Mouse (Mus musculus) lung, embryonic 16.5 days (tissue): Measurements from ENCODE around the gene Tspan1. TPM values are rescaled to one million over a fixed set of nuclear protein-coding genes. Genes with fewer than 3 reads are reported as not detected.

ENCODE experiments used
- ATAC-seq: fragments of 200-750 bp; cut with Nextera tagmentation; 2 replicates; pipeline ENCODE4 v1.8.0; 2017; ENCODE audit warnings: low read depth, mild to moderate bottlenecking, moderate library complexity
- H3K27ac ChIP-seq: fragments of 300-500 bp; sonication (generic); 2 replicates; pipeline ENCODE4 v1.5.1; 2014; ENCODE audit warnings: mild to moderate bottlenecking, control low read depth, low read length
- H3K27me3 ChIP-seq: fragments of 300-500 bp; sonication (generic); 2 replicates; pipeline ENCODE4 v1.6.1; 2014; ENCODE audit warnings: low read depth, low read length, mixed read lengths; ENCODE audit not compliant: control insufficient read depth, insufficient read depth
- H3K36me3 ChIP-seq: fragments of 300-500 bp; sonication (generic); 2 replicates; pipeline ENCODE4 v1.6.1; 2014; ENCODE audit warnings: low read length; ENCODE audit not compliant: control insufficient read depth, insufficient read depth
- H3K4me1 ChIP-seq: fragments of 300-500 bp; sonication (generic); replicated peaks from 2 replicates; pipeline ENCODE4 v1.6.1; 2014; ENCODE audit warnings: low read length, mixed read lengths; ENCODE audit not compliant: control insufficient read depth, insufficient read depth
- H3K4me2 ChIP-seq: fragments of 300-500 bp; sonication (generic); 2 replicates; pipeline ENCODE4 v1.6.1; 2014; ENCODE audit warnings: low read depth, low read length, control low read depth
- H3K4me3 ChIP-seq: fragments of 300-500 bp; sonication (generic); 2 replicates; pipeline ENCODE4 v1.5.1; 2014; ENCODE audit warnings: mild to moderate bottlenecking, low read length, control low read depth
- H3K9ac ChIP-seq: fragments of 300-500 bp; sonication (generic); 2 replicates; pipeline ENCODE4 v1.6.1; 2014; ENCODE audit warnings: low read length, control low read depth
- H3K9me3 ChIP-seq: fragments of 300-500 bp; sonication (generic); 2 replicates; pipeline ENCODE4 v1.6.1; 2016; ENCODE audit warnings: low read length; ENCODE audit not compliant: control insufficient read depth
- WGBS: fragments of 180-500 bp; shearing (Covaris S2); extraction: QIAGEN DNeasy Blood & Tissue Kit; methylation state at CpG from one replicate; pipeline ENCODE4 v1.1.7; 2014; 5-methylcytosine and 5-hydroxymethylcytosine counted together
- polyA plus RNA-seq: library from polyadenylated mRNA; unstranded; fragments of >200 nt; fragmentation: Nextera tagmentation; extraction: Ambion mirVana; gene quantifications from 2 replicates; pipeline ENCODE4 v1.2.1, GENCODE M21; 2015

The Tspan1 gene
- polyA plus RNA-seq, 1 experiment from 2014 or later: 22.6 TPM

GRCm38 (mm10) chr4:116173072-116173471 lies 5.7 kb upstream of the Tspan1 start, which contains the start of the genes 1700042G07Rik and Gm49337:
Gene 1700042G07Rik (plus strand): TSS chr4:116173372.
Gene Gm49337 (plus strand): TSS chr4:116173384.
- no peak within 1 kb of the TSS for H3K9ac ChIP-seq
- no peak within 1 kb of the TSS for H3K27ac ChIP-seq
- H3K36me3 ChIP-seq: no peaks in the 10 kb centered on the region
- no peak within 1 kb of the TSS for H3K4me3 ChIP-seq
- no peak for ATAC-seq
- no peaks in the 10 kb centered on the region for H3K9me3 ChIP-seq
- peaks cover 33% of the 10 kb centered on the region for H3K4me1 ChIP-seq
- H3K27me3 ChIP-seq: no peaks in the 10 kb centered on the region
- 81% methylated on average over 6 of the region's 6 CpGs for WGBS
- H3K4me2 ChIP-seq: no peak within 1 kb of the TSS

- Histone ChIP-seq H3K9ac (no peak overlapping the region), H3K4me1 (peaks cover 16% of the 10 kb centered on the region), H3K4me3 (no peak overlapping the region), H3K36me3 (no peaks in the 10 kb centered on the region), H3K4me2 (no peak overlapping the region), H3K27me3 (no peaks in the 10 kb centered on the region), H3K9me3 (no peaks in the 10 kb centered on the region), H3K27ac (no peak overlapping the region)
- 61% methylated on average over 3 of the region's 3 CpGs for WGBS
- no peak for ATAC-seq
Measured at GRCm38 (mm10) chr4:116169353-116169672, 1.9 kb upstream of the Tspan1 start.

- H3K27ac ChIP-seq: no peak overlapping the region
- H3K9me3 ChIP-seq: no peaks in the 10 kb centered on the region
- 78% methylated on average over 7 of the region's 8 CpGs for WGBS
- H3K9ac ChIP-seq: no peak overlapping the region
- H3K27me3 ChIP-seq: no peaks in the 10 kb centered on the region
- H3K36me3 ChIP-seq: no peaks in the 10 kb centered on the region
- H3K4me2 ChIP-seq: no peak overlapping the region
- peak; percentile 41; the same call in 1 of the 2 replicates for ATAC-seq
- H3K4me1 ChIP-seq: peaks cover 13% of the 10 kb centered on the region
- no peak overlapping the region for H3K4me3 ChIP-seq
Measured at GRCm38 (mm10) chr4:116168617-116169352, 1.4 kb upstream of the Tspan1 start.

GRCm38 (mm10) chr4:116165708-116166407 lies 1.5 kb downstream of the Tspan1 start:
- Histone ChIP-seq H3K9ac (no peak overlapping the region), H3K36me3 (no peaks in the 10 kb centered on the region), H3K4me3 (no peak overlapping the region), H3K9me3 (no peaks in the 10 kb centered on the region), H3K27me3 (no peaks in the 10 kb centered on the region), H3K27ac (peak overlapping the region; percentile 80), H3K4me2 (no peak overlapping the region), H3K4me1 (peaks cover 17% of the 10 kb centered on the region)
- no peak for ATAC-seq
- 35% methylated on average over 8 of the region's 8 CpGs for WGBS

GRCm38 (mm10) chr4:116164759-116165554 lies 2.4 kb downstream of the Tspan1 start:
- 63% methylated on average over 2 of the region's 2 CpGs for WGBS
- peak; percentile 29; the same call in 1 of the 2 replicates for ATAC-seq

GRCm38 (mm10) chr4:116162142-116162541 lies 5.3 kb downstream of the Tspan1 start:
- Histone ChIP-seq H3K4me2 (no peak overlapping the region), H3K27me3 (no peaks in the 10 kb centered on the region), H3K4me3 (no peak overlapping the region), H3K4me1 (peaks cover 17% of the 10 kb centered on the region), H3K36me3 (peaks cover 19% of the 10 kb centered on the region), H3K9ac (no peak overlapping the region), H3K9me3 (no peaks in the 10 kb centered on the region), H3K27ac (peak overlapping the region; percentile 41)
- ATAC-seq: peak; percentile 61
- WGBS: 55% methylated on average over 4 of the region's 4 CpGs

More at GRCm38 (mm10) chr4:116164759-116165554, 2.4 kb downstream of the Tspan1 start:
- Histone ChIP-seq H3K27me3 (no peaks in the 10 kb centered on the region), H3K9me3 (no peaks in the 10 kb centered on the region), H3K36me3 (no peaks in the 10 kb centered on the region; the same call in 1 of the 2 replicates), H3K4me3 (no peak overlapping the region), H3K27ac (peak overlapping the region; percentile 80), H3K9ac (no peak overlapping the region), H3K4me2 (no peak overlapping the region), H3K4me1 (peaks cover 17% of the 10 kb centered on the region)

- no peak overlapping the region for H3K4me3 ChIP-seq
- no peak overlapping the region for H3K4me2 ChIP-seq
- peaks cover 13% of the 10 kb centered on the region for H3K4me1 ChIP-seq
- H3K9me3 ChIP-seq: no peaks in the 10 kb centered on the region
- H3K27me3 ChIP-seq: no peaks in the 10 kb centered on the region
- peaks cover 31% of the 10 kb centered on the region for H3K36me3 ChIP-seq
- H3K27ac ChIP-seq: peak overlapping the region; percentile 28; the same call in 1 of the 2 replicates
- no peak overlapping the region for H3K9ac ChIP-seq
- ATAC-seq: no peak
- WGBS: 70% methylated on average over 3 of the region's 3 CpGs
Measured at GRCm38 (mm10) chr4:116160769-116161168, 6.6 kb downstream of the Tspan1 start.

GRCm38 (mm10) chr4:116159912-116160311 lies 7.5 kb downstream of the Tspan1 start:
- Histone ChIP-seq H3K9ac (no peak overlapping the region), H3K4me1 (peaks cover 8% of the 10 kb centered on the region), H3K9me3 (no peaks in the 10 kb centered on the region), H3K4me2 (no peak overlapping the region), H3K27ac (no peak overlapping the region), H3K4me3 (no peak overlapping the region), H3K36me3 (peaks cover 39% of the 10 kb centered on the region), H3K27me3 (no peaks in the 10 kb centered on the region)
- WGBS: 72% methylated on average over 3 of the region's 3 CpGs
- ATAC-seq: peak; percentile 11; the same call in 1 of the 2 replicates

- Histone ChIP-seq H3K4me1 (peaks cover 4% of the 10 kb centered on the region), H3K36me3 (peaks cover 57% of the 10 kb centered on the region), H3K27me3 (no peaks in the 10 kb centered on the region), H3K27ac (no peak overlapping the region), H3K4me3 (no peak overlapping the region), H3K9me3 (no peaks in the 10 kb centered on the region), H3K9ac (no peak overlapping the region), H3K4me2 (no peak overlapping the region)
- 90% methylated on average over 2 of the region's 2 CpGs for WGBS
- ATAC-seq: no peak
Measured at GRCm38 (mm10) chr4:116157882-116158281, 9.5 kb downstream of the Tspan1 start.
